Mouse (Mus musculus): ENCODE results near the gene Faf2.

GRCm38 (mm10) chr13:54591776-54592356, 29.7 kb upstream of the Faf2 start:
- no peak for TF ChIP-seq CTCF (IDR thresholded peaks at IDR 0.05; ENCODE audit: low read depth)
- TF ChIP-seq EP300 (optimal IDR thresholded peaks at IDR 0.05) = no peak
